Mouse (Mus musculus): Measurements from ENCODE around the gene Gpm6b. TPM values are rescaled to one million over a fixed set of nuclear protein-coding genes. Genes with fewer than 3 reads are reported as not detected.

Gene Gpm6b
- total RNA-seq, 2 experiments from 2014 or later, result 664 to 679 TPM

GRCm38 (mm10) chrX:166240751-166241150 lies 2.0 kb downstream of the Gpm6b start:
- H3K4me3 ChIP-seq, result peak overlapping the region; percentile 69
- no peak for DNase-seq (ENCODE audit: low spot score in 2 of 2)
- H3K27ac ChIP-seq, result peak overlapping the region; percentile 93
- TF ChIP-seq CTCF (conservative IDR thresholded peaks at IDR 0.05), result no peak

GRCm38 (mm10) chrX:166243261-166243885 lies 4.7 kb downstream of the Gpm6b start:
- TF ChIP-seq CTCF (conservative IDR thresholded peaks at IDR 0.05), result no peak
- Histone ChIP-seq H3K4me3 (no peak overlapping the region), H3K27ac (peak overlapping the region; percentile 69)
- peak in 1 of 2 experiments; percentile 17 for DNase-seq (ENCODE audit: low spot score in 2 of 2)

GRCm38 (mm10) chrX:166271489-166271888 lies 32.8 kb downstream of the Gpm6b start:
- Histone ChIP-seq H3K4me3 (no peak overlapping the region), H3K27ac (peak overlapping the region; percentile 81)
- DNase-seq (ENCODE audit: low spot score in 2 of 2), result peak in 1 of 2 experiments; percentile 52
- TF ChIP-seq CTCF (conservative IDR thresholded peaks at IDR 0.05), result no peak

GRCm38 (mm10) chrX:166272646-166273045 lies 33.9 kb downstream of the Gpm6b start:
- H3K27ac ChIP-seq, result peak overlapping the region; percentile 81
- no peak for TF ChIP-seq CTCF (conservative IDR thresholded peaks at IDR 0.05)
- DNase-seq (ENCODE audit: low spot score in 2 of 2), result no peak
- no peak overlapping the region for H3K4me3 ChIP-seq

GRCm38 (mm10) chrX:166279861-166280260 lies 41.1 kb downstream of the Gpm6b start:
- no peak for TF ChIP-seq CTCF (conservative IDR thresholded peaks at IDR 0.05)
- DNase-seq (ENCODE audit: low spot score in 2 of 2), result no peak
- Histone ChIP-seq H3K4me3 (no peak overlapping the region), H3K27ac (peak overlapping the region; percentile 29; the same call in 1 of the 2 replicates)

GRCm38 (mm10) chrX:166286760-166287483 lies 48.2 kb downstream of the Gpm6b start:
- no peak overlapping the region for H3K4me3 ChIP-seq
- no peak for TF ChIP-seq CTCF (conservative IDR thresholded peaks at IDR 0.05)
- peak; percentile 25 to 32 for DNase-seq (ENCODE audit: low spot score in 2 of 2)
- peak overlapping the region; percentile 91 for H3K27ac ChIP-seq

GRCm38 (mm10) chrX:166291266-166291665 lies 52.6 kb downstream of the Gpm6b start:
- no peak for TF ChIP-seq CTCF (conservative IDR thresholded peaks at IDR 0.05)
- Histone ChIP-seq H3K27ac (peak overlapping the region; percentile 53; the same call in 1 of the 2 replicates), H3K4me3 (no peak overlapping the region)
- DNase-seq (ENCODE audit: low spot score in 2 of 2), result no peak

- Histone ChIP-seq H3K4me3 (no peak overlapping the region), H3K27ac (no peak overlapping the region)
- no peak for DNase-seq (ENCODE audit: low spot score in 2 of 2)
- peak; percentile 55 for TF ChIP-seq CTCF (conservative IDR thresholded peaks at IDR 0.05)
Measured at GRCm38 (mm10) chrX:166293465-166293864, 54.8 kb downstream of the Gpm6b start.

- Histone ChIP-seq H3K27ac (no peak overlapping the region), H3K4me3 (no peak overlapping the region)
- DNase-seq (ENCODE audit: low spot score in 2 of 2), result no peak
- TF ChIP-seq CTCF (conservative IDR thresholded peaks at IDR 0.05), result no peak
Measured at GRCm38 (mm10) chrX:166302791-166303190, 64.1 kb downstream of the Gpm6b start.

- 0 out of 2 replicates have a peak overlapping the region, but pooled peaks have one; percentile 32 for H3K27ac ChIP-seq
- no peak overlapping the region for H3K4me3 ChIP-seq
- TF ChIP-seq CTCF (conservative IDR thresholded peaks at IDR 0.05), result no peak
- DNase-seq (ENCODE audit: low spot score in 2 of 2), result no peak
Measured at GRCm38 (mm10) chrX:166304355-166304754, 65.6 kb downstream of the Gpm6b start.

GRCm38 (mm10) chrX:166307437-166308222 lies 68.9 kb downstream of the Gpm6b start:
- Histone ChIP-seq H3K4me3 (no peak overlapping the region), H3K27ac (peak overlapping the region; percentile 86)
- DNase-seq (ENCODE audit: low spot score in 2 of 2), result peak in 1 of 2 experiments; percentile 41
- no peak for TF ChIP-seq CTCF (conservative IDR thresholded peaks at IDR 0.05)

GRCm38 (mm10) chrX:166308798-166309197 lies 70.1 kb downstream of the Gpm6b start:
- Histone ChIP-seq H3K27ac (peak overlapping the region; percentile 86), H3K4me3 (no peak overlapping the region)
- TF ChIP-seq CTCF (conservative IDR thresholded peaks at IDR 0.05), result peak; percentile 54
- no peak for DNase-seq (ENCODE audit: low spot score in 2 of 2)

GRCm38 (mm10) chrX:166315251-166315650 lies 76.5 kb downstream of the Gpm6b start:
- TF ChIP-seq CTCF (conservative IDR thresholded peaks at IDR 0.05), result no peak
- H3K27ac ChIP-seq, result peak overlapping the region; percentile 82
- DNase-seq (ENCODE audit: low spot score in 2 of 2), result no peak
- H3K4me3 ChIP-seq, result no peak overlapping the region
